Mouse (Mus musculus): ENCODE results near the gene Col27a1. TPM values are rescaled to one million over a fixed set of nuclear protein-coding genes. Genes with fewer than 3 reads are reported as not detected.

Col27a1 gene
- polyA plus RNA-seq, 1 experiment from 2014 or later = 5.0 TPM

DNA sequence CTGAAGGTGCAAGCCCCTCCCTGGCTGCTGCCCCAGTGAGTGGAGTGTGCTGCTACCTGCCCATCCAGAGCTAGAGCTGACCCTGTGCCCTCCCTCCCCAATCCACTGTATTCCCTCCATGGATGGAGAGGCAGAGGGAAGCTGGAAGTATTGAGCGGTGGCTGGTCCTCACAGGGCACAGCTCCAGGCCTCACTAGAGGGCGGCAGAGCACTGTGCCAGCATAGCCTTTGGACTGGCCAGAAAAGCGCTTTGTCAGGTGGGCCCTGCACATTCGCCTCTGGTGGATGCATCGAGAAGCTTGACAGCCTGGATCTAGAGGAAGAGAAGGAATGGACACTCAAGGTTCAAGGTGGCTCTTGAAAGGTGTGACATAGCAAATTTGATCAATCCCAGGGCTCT lies 32.2 kb upstream of the Col27a1 start:
- peaks cover 3% of the 10 kb centered on the region for H3K4me1 ChIP-seq (replicated peaks; ENCODE audit: control insufficient read depth, insufficient read depth, low read length)
- peak; percentile 99 for TF ChIP-seq CTCF (IDR thresholded peaks at IDR 0.05; ENCODE audit: low read depth)
- H3K27me3 ChIP-seq (replicated peaks; ENCODE audit: control insufficient read depth, insufficient read depth, low read length) = no peaks in the 10 kb centered on the region
- no peaks in the 10 kb centered on the region for H3K36me3 ChIP-seq (ENCODE audit: control insufficient read depth, insufficient read depth)
- H3K4me2 ChIP-seq (replicated peaks; ENCODE audit: low read depth) = no peak overlapping the region
- no peak overlapping the region for H3K27ac ChIP-seq (ENCODE audit: low read depth, low read length)
- WGBS = 11% methylated on average over 5 of the region's 5 CpGs
- H3K4me3 ChIP-seq (ENCODE audit: low read depth, low read length) = no peak overlapping the region
- no peaks in the 10 kb centered on the region for H3K9me3 ChIP-seq (ENCODE audit: control insufficient read depth)
- ATAC-seq = peak; percentile 58
- no peak overlapping the region for H3K9ac ChIP-seq (ENCODE audit: low read depth, low read length)

DNA sequence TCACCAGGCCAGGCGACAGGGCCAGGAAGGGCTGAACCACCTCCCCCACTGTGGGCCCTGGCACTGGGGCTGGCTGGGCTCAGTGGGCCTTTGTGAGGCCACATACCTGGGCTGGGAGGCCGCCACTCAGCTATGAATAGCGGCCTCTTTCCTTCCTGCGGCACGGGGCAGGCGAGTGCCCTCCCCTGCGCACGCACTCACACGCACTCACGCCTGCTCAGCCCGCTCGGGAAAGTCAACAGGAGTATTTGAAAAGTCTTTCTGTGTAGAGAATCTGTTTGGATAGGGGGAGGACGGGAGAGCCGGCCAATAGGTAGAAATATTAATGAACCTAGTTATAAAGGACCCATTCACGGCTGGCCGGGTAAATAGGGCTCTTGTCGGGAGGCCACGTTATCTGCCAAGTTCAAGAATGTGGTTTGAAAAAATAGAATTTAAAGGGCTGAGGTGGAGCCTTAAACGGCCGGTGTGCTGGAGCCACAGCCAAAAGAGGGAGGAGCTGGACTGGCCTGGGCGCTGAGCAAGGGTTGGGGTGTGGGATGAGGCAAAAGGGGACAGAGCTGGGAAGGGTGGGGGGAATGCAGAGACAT lies 27.4 kb upstream of the Col27a1 start:
- Histone ChIP-seq H3K36me3 (ENCODE audit: control insufficient read depth, insufficient read depth) (no peaks in the 10 kb centered on the region), H3K4me2 (replicated peaks; ENCODE audit: low read depth) (peak overlapping the region; percentile 21; the same call in 1 of the 2 replicates), H3K9ac (ENCODE audit: low read depth, low read length) (no peak overlapping the region), H3K27ac (ENCODE audit: low read depth, low read length) (no peak overlapping the region), H3K4me3 (ENCODE audit: low read depth, low read length) (no peak overlapping the region), H3K9me3 (ENCODE audit: control insufficient read depth) (no peaks in the 10 kb centered on the region), H3K4me1 (replicated peaks; ENCODE audit: control insufficient read depth, insufficient read depth, low read length) (peaks cover 3% of the 10 kb centered on the region), H3K27me3 (replicated peaks; ENCODE audit: control insufficient read depth, insufficient read depth, low read length) (no peaks in the 10 kb centered on the region)
- peak; percentile 55; the same call in 1 of the 2 replicates for ATAC-seq
- 33% methylated on average over 21 of the region's 21 CpGs for WGBS
- no peak for TF ChIP-seq CTCF (IDR thresholded peaks at IDR 0.05; ENCODE audit: low read depth)

DNA sequence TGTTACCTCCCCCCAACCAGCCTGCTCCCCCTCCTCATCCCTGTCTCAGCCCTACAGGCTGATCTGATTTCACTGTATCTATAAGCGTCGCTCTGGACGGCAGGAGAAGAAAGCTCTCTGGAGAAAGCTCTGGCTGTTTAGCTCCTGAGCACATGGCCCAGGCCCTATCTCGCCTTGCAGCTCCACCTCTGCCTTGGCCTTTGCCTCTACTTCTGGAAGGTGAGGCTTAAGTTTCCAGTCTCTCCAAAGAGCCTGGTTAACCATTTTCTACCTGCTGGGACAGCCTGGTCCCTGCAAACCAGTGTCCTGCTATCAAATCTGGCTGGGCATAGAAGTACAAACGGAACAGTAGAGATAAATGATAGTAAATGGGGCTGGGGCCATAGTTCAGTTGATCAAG lies 22.2 kb upstream of the Col27a1 start:
- no peak overlapping the region for H3K4me3 ChIP-seq (ENCODE audit: low read depth, low read length)
- H3K27ac ChIP-seq (ENCODE audit: low read depth, low read length) = no peak overlapping the region
- H3K4me2 ChIP-seq (replicated peaks; ENCODE audit: low read depth) = no peak overlapping the region
- ATAC-seq = no peak
- no peaks in the 10 kb centered on the region for H3K4me1 ChIP-seq (replicated peaks; ENCODE audit: control insufficient read depth, insufficient read depth, low read length)
- 30% methylated on average over 5 of the region's 5 CpGs for WGBS
- H3K9me3 ChIP-seq (ENCODE audit: control insufficient read depth) = no peaks in the 10 kb centered on the region
- no peaks in the 10 kb centered on the region for H3K27me3 ChIP-seq (replicated peaks; ENCODE audit: control insufficient read depth, insufficient read depth, low read length)
- no peak overlapping the region for H3K9ac ChIP-seq (ENCODE audit: low read depth, low read length)
- H3K36me3 ChIP-seq (ENCODE audit: control insufficient read depth, insufficient read depth) = no peaks in the 10 kb centered on the region
- TF ChIP-seq CTCF (IDR thresholded peaks at IDR 0.05; ENCODE audit: low read depth) = no peak

DNA sequence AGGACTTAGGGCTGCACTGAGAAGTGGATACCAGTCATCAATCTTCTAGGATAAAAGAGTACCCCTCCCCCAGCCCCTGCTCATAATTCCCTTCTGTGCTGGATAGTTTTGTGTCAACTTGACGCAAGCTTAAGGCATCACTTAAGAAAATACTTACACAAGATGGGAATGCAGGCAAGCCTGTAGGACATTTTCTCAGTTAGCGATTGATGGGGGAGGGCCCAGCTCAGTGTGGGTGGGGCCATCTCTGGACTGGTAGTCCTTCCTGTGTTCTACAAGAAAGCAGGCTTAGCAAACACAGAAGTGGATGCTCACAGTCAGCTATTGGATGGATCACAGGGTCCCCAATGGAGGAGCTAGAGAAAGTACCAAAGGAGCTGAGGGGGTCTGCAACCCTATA lies 19.4 kb upstream of the Col27a1 start:
- no peaks in the 10 kb centered on the region for H3K27me3 ChIP-seq (replicated peaks; ENCODE audit: control insufficient read depth, insufficient read depth, low read length)
- 79% methylated on average over 2 of the region's 2 CpGs for WGBS
- H3K36me3 ChIP-seq (ENCODE audit: control insufficient read depth, insufficient read depth) = no peaks in the 10 kb centered on the region
- H3K9ac ChIP-seq (ENCODE audit: low read depth, low read length) = no peak overlapping the region
- ATAC-seq = no peak
- H3K4me3 ChIP-seq (ENCODE audit: low read depth, low read length) = no peak overlapping the region
- no peak overlapping the region for H3K4me2 ChIP-seq (replicated peaks; ENCODE audit: low read depth)
- H3K9me3 ChIP-seq (ENCODE audit: control insufficient read depth) = no peaks in the 10 kb centered on the region
- no peak for TF ChIP-seq CTCF (IDR thresholded peaks at IDR 0.05; ENCODE audit: low read depth)
- H3K4me1 ChIP-seq (replicated peaks; ENCODE audit: control insufficient read depth, insufficient read depth, low read length) = no peaks in the 10 kb centered on the region
- no peak overlapping the region for H3K27ac ChIP-seq (ENCODE audit: low read depth, low read length)

DNA sequence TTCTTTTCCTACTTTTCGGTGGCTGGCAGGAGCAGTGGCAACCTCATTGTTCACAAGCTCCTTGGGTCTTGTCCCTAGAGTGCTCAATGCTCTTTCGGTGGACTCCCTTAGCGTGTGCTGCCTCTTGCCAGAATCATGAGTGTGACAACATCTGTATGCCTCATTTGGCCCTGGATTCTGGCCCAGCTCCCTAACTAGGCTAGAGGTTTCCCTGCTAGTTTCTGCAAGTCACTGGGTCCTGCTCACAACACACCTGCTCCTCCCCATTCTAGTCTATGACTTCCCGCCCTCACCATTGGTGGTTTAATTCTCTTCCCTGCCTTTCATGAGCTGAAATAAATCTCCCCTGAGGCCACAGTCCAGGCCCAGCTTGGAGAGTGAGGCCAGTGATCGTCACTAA lies 14.4 kb upstream of the Col27a1 start:
- Histone ChIP-seq H3K4me1 (replicated peaks; ENCODE audit: control insufficient read depth, insufficient read depth, low read length) (no peaks in the 10 kb centered on the region), H3K4me3 (ENCODE audit: low read depth, low read length) (no peak overlapping the region), H3K27me3 (replicated peaks; ENCODE audit: control insufficient read depth, insufficient read depth, low read length) (no peaks in the 10 kb centered on the region), H3K36me3 (ENCODE audit: control insufficient read depth, insufficient read depth) (no peaks in the 10 kb centered on the region), H3K9me3 (ENCODE audit: control insufficient read depth) (no peaks in the 10 kb centered on the region), H3K4me2 (replicated peaks; ENCODE audit: low read depth) (no peak overlapping the region), H3K9ac (ENCODE audit: low read depth, low read length) (no peak overlapping the region), H3K27ac (ENCODE audit: low read depth, low read length) (no peak overlapping the region)
- no peak for ATAC-seq
- WGBS = 91% methylated on average over 5 of the region's 5 CpGs
- no peak for TF ChIP-seq CTCF (IDR thresholded peaks at IDR 0.05; ENCODE audit: low read depth)

DNA sequence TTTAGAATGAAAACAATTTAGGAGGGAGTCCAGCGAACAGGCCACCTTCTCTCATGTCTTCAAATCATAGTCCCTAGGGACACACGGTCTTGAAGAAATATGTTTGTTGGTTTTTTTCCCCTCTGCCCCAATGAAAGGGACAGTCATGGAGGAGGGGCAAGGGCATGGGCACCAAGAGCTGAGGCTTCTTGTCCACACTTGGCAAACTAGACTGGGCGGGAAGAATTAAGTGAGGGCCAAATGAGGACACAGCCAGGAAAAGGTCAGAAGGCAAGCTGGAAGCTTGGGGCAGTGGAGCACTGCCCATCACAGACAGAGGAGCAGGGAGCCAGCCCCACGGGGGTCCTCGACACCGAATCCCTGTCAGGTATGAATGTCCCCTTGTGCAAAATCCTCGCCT lies 9.9 kb upstream of the Col27a1 start:
- Histone ChIP-seq H3K36me3 (ENCODE audit: control insufficient read depth, insufficient read depth) (no peaks in the 10 kb centered on the region), H3K27ac (ENCODE audit: low read depth, low read length) (no peak overlapping the region), H3K4me1 (replicated peaks; ENCODE audit: control insufficient read depth, insufficient read depth, low read length) (no peaks in the 10 kb centered on the region), H3K4me2 (replicated peaks; ENCODE audit: low read depth) (no peak overlapping the region), H3K9ac (ENCODE audit: low read depth, low read length) (no peak overlapping the region), H3K4me3 (ENCODE audit: low read depth, low read length) (no peak overlapping the region), H3K9me3 (ENCODE audit: control insufficient read depth) (no peaks in the 10 kb centered on the region), H3K27me3 (replicated peaks; ENCODE audit: control insufficient read depth, insufficient read depth, low read length) (no peaks in the 10 kb centered on the region)
- ATAC-seq = no peak
- WGBS = 92% methylated on average over 7 of the region's 7 CpGs
- TF ChIP-seq CTCF (IDR thresholded peaks at IDR 0.05; ENCODE audit: low read depth) = no peak

DNA sequence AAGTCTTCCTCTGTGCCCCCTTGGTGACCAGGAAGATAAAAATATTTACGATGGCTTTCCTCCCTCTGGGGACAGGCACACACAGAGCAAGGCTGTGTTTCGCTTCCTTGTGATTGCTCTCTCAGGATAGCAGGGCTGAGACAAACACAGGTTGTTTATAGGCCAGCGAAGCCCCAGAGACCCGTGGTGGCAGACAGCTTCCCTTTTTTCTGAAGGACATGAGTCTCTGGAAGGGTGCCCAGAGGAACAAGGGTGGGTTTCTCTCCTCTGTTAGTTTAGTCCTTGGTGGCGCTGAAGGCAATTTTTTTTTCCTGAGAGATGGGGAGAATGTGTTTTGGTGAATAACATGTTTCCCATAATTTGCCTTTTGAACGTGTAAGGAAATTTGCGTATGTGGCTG lies 8.2 kb upstream of the Col27a1 start:
- Histone ChIP-seq H3K36me3 (ENCODE audit: control insufficient read depth, insufficient read depth) (no peaks in the 10 kb centered on the region), H3K27me3 (replicated peaks; ENCODE audit: control insufficient read depth, insufficient read depth, low read length) (no peaks in the 10 kb centered on the region), H3K9ac (ENCODE audit: low read depth, low read length) (no peak overlapping the region), H3K4me1 (replicated peaks; ENCODE audit: control insufficient read depth, insufficient read depth, low read length) (no peaks in the 10 kb centered on the region), H3K9me3 (ENCODE audit: control insufficient read depth) (no peaks in the 10 kb centered on the region), H3K4me2 (replicated peaks; ENCODE audit: low read depth) (no peak overlapping the region), H3K27ac (ENCODE audit: low read depth, low read length) (no peak overlapping the region), H3K4me3 (ENCODE audit: low read depth, low read length) (no peak overlapping the region)
- ATAC-seq = no peak
- 53% methylated on average over 7 of the region's 7 CpGs for WGBS
- no peak for TF ChIP-seq CTCF (IDR thresholded peaks at IDR 0.05; ENCODE audit: low read depth)
